Mouse (Mus musculus): Measurements from ENCODE around the gene Cbx6.

DNA sequence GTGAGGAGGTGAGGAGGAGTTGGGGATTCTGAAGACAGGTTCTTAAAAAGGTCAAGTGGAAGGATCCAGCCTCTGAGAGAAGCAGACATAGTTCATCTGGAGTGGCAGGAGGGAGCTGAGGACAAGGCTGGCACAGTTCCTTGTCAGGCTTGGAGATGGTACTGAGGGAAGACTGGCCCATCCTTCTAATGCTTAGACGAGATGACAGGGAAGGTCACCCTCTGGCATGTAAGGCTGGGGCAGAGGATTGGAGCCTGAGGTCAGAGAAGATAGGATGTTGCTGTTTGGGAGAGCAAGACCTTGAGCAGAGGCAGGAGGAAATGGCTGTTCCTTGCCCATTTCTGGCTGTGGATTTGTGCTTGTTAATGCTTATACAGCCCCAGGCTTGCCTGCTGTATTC lies 49.4 kb downstream of the Cbx6 start:
- TF ChIP-seq POLR2A (IDR thresholded peaks at IDR 0.05; ENCODE audit: insufficient read length, low read depth): no peak
- no peak for TF ChIP-seq USF1 (IDR thresholded peaks at IDR 0.05; ENCODE audit: low read depth)
- no peak for TF ChIP-seq MYOG (IDR thresholded peaks at IDR 0.05; ENCODE audit: control insufficient read depth in 1 of 3, insufficient read depth in 1 of 3, insufficient read length in 2 of 3, low read depth in 2 of 3)
- TF ChIP-seq E2F4 (IDR thresholded peaks at IDR 0.05; ENCODE audit: insufficient read depth): no peak
- TF ChIP-seq POLR2AphosphoS2 (IDR thresholded peaks at IDR 0.05; ENCODE audit: insufficient read length, low read depth): no peak
- TF ChIP-seq CEBPB (IDR thresholded peaks at IDR 0.05; ENCODE audit: insufficient read depth, poor library complexity, severe bottlenecking): no peak
- TF ChIP-seq SRF (IDR thresholded peaks at IDR 0.05; ENCODE audit: control insufficient read depth, insufficient read length, low read depth): no peak
